Mouse (Mus musculus) cortical plate, adult 2 months (tissue): ENCODE results near the gene Crocc.

Source experiments
- CTCF ChIP-seq: fragments of 200-500 bp; IDR thresholded peaks from 2 replicates; pipeline ENCODE4 v1.5.1; 2011; ENCODE audit warnings: mild to moderate bottlenecking, control low read depth, low read length; ENCODE audit not compliant: insufficient read depth; ENCODE audit errors: extremely low read depth
- POLR2A ChIP-seq: fragments of 200-500 bp; IDR thresholded peaks from 2 replicates; pipeline ENCODE4 v1.6.1; 2011; ENCODE audit warnings: mild to moderate bottlenecking, low read length, control low read depth; ENCODE audit not compliant: insufficient read depth; ENCODE audit errors: extremely low read depth

DNA sequence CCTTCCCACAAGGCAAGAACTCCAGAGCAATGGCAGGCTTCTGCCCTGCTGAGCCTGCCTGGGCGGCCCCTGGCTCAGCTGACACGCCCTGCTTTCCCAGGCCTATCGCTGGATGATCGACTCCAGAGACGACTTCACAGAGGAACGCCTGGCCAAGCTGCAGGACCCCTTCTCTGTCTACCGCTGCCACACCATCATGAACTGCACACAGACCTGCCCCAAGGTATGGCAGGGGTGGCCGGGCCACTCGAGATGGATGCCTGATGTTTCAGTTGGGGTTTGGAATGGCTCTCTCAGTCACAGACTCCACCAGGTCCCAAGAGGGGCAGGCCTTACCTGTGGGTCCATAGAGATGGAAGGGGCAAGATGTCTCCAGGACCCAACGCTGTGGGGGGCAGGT, 83.1 kb downstream of the Crocc start:
- TF ChIP-seq CTCF (no peak), POLR2A (no peak)
